Mouse (Mus musculus) gastrocnemius, postnatal 36 days (tissue): ENCODE measurements around the gene Sema4d. TPM values are rescaled to one million over a fixed set of nuclear protein-coding genes. Genes with fewer than 3 reads are reported as not detected.
A peak's percentile ranks its signal among the peaks of the same experiment; 100 is the strongest.

ENCODE experiments used
- DNase-seq, 2 experiments: peaks; one replicate each; pipeline ENCODE4 v3.0.0; 2022
- intact Hi-C: fragments of 180-260 bp; cut with DNase I; formaldehyde crosslinking; loops from one replicate; pipeline ENCODE4 v1.15.1; 2025
- total RNA-seq, 2 experiments: library from RNA; stranded (reverse); gene quantifications; 2 replicates each; pipeline ENCODE4 v1.2.3; 2021

Gene Sema4d
- total RNA-seq, 2 experiments from 2014 or later, result 123 to 134 TPM

- intact Hi-C loops, result no loop called here
These were observed 36.4 kb downstream of the Sema4d start for GRCm38 (mm10) chr13:51757099-51757498.

DNA sequence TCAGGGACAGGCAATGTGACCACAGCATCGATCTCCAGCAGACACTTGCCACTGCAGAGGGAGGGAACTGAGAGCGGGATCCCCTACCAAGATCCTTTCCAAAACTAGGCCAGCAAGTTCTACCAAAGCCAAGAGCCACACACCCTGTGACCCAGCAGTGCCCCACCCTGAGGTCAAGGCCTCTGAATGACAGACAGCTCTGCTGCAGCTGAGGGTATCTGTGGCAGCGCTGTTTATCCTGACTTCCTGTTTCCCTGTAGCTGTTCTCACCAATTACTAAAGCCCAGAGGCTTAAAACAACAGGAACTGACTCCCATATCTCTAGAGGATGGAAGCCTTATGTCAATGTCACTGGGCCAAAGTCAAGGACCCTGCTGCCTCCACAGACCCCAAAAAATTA is 37.0 kb downstream of the Sema4d start:
- intact Hi-C loops, result no loop called here
- no peak for DNase-seq

More at GRCm38 (mm10) chr13:51757099-51757498, 36.4 kb downstream of the Sema4d start:
- DNase-seq, result no peak

GRCm38 (mm10) chr13:51756019-51756418 is 37.5 kb downstream of the Sema4d start:
- intact Hi-C loops, result no loop called here
- no peak for DNase-seq

GRCm38 (mm10) chr13:51755584-51755983 is 38.0 kb downstream of the Sema4d start:
- DNase-seq, result no peak
- intact Hi-C loops, result no loop called here

DNA sequence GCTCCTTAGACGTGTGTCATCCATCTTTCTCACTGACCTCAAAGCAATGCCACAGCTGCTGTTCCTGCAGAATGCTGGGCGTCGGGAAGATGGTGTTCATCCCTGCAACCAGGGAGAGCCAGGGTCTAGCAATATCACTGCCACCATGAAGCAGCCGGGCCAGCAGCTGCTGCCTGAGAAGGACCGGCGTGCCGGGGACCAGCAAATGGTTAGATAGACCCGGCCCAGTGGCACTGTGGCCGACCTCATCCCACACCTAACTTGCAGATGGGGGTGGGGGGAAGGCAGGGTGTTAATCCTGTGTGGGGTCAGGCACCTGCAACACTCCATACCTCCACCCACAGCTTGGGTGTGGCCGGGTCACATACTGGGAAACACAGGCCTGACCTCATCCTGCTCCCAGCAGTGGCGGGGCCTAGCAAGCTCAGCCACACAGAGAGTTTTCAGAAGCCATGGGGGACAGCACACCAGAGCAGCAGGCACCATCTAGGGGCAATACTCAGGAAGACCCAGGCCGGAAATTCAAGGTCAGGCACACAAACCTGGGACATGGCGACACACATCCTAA is 38.9 kb downstream of the Sema4d start:
- DNase-seq, result no peak
- intact Hi-C loops, result no loop called here

GRCm38 (mm10) chr13:51753802-51754444 is 39.6 kb downstream of the Sema4d start:
- intact Hi-C loops, result no loop called here
- DNase-seq, result no peak

DNA sequence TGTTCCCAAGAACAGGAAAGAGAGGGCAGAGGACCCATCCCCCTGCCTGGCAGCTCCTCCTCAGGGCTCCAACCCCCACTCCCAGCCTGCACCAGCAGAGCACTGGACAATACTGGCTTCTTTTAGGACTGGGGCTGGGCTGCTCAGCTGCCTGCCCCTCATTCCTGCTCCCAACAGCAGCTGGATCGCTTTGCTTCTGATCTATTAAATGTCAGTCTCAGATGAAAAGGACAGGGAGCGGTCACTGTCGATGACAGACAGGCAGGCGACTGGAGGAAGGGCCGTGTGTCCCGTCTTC is 40.4 kb downstream of the Sema4d start:
- DNase-seq, result no peak
- intact Hi-C loops, result no loop called here

GRCm38 (mm10) chr13:51752346-51753167 is 41.0 kb downstream of the Sema4d start:
- no peak for DNase-seq
- intact Hi-C loops, result no loop called here

GRCm38 (mm10) chr13:51749578-51750345 is 43.8 kb downstream of the Sema4d start:
- intact Hi-C loops, result no loop called here
- no peak for DNase-seq

GRCm38 (mm10) chr13:51748009-51748552 is 45.5 kb downstream of the Sema4d start:
- intact Hi-C loops, result no loop called here
- DNase-seq, result peak; percentile 57 to 62

DNA sequence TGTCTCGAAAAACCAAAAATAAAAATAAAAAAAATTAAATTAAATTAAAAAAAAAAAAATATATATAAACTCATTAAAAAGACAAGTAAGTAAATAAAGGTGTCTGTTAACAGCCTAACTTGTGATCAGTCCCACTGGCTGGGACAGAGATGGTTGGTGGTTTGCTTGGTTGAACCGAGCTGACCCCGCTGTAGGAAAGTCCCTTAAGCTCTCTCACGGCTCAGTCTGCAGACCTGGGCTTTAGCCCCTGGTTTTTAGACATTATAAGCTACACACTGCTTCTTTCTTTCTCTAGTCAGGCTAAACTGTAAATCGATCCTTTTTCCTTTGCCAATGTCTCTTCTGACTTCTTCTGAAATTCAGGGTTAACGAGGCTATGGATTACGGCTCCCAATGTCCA is 46.5 kb downstream of the Sema4d start:
- intact Hi-C loops, result no loop called here
- DNase-seq, result no peak

GRCm38 (mm10) chr13:51745862-51746261 is 47.7 kb downstream of the Sema4d start:
- intact Hi-C loops, result no loop called here
- no peak for DNase-seq

DNA sequence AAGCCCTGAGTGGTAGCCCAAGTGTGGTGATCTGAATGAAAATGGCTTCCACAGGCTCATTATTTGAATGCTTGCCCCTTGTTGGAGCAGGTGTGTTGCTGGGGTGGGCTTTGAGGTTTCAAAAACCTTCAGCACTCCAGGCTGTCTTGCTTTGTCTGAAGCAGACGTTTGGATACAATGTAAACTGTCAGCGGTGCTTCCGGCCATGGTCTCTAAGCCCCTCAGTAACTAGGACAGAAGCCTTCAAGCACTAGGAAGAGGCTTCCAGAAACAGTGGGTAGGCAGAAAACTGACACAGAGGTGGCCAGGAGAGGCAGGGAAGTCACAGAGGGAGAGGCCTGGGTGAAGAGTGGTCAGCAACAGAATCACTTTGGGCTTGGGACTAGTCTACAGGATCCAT is 49.7 kb downstream of the Sema4d start:
- no peak for DNase-seq
- intact Hi-C loops, result no loop called here

GRCm38 (mm10) chr13:51742551-51743052 is 50.9 kb downstream of the Sema4d start:
- intact Hi-C loops, result no loop called here
- DNase-seq, result no peak

- DNase-seq, result no peak
- intact Hi-C loops, result no loop called here
These were observed 52.8 kb downstream of the Sema4d start for GRCm38 (mm10) chr13:51740776-51741175.

DNA sequence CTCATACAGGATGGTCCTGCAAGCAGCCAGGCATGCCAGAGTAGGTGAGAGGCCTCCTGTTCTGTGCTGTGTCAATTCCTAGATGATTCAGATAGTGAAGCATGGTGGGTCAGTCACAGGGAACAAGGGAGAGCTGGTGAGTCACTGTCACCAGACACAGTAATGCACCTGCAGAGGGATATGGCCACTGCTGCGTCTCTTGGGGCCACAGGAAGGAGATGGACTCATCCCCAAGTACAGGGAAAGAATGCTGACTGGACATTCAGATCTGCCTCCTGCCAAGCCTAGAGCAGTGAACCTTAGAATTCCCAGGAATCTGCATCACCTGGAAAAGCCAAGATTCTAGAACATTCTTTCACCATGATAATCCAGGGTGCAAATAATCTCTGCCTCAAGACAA is 53.8 kb downstream of the Sema4d start:
- DNase-seq, result no peak
- intact Hi-C loops, result no loop called here

DNA sequence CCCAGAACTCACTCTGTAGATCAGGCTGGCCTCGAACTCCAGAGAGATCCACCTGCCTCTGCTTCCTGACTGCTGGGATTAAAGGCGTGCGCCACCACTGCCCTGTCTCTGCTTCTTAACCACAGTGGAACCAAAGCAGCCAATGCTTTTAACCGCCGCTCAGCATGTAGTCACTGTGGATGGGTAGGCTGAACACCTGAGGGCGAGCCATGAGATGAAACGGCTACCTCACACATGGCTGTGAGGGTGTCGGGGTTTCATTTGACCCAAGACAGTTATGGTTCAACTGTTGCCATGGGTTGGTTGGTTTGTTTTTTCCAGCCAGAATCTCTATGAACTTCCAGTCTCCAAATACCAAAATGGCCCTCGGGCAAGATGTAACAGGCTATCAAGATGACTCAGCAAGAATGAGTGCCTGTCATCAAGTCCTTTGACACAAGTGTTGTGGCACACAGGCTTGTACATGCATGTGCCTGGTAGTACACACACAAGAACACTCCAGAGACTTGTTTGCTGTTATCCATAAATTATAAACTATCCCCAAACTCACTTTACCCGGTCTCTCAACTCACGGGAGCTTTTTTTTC is 54.9 kb downstream of the Sema4d start:
- intact Hi-C loops, result no loop called here
- DNase-seq, result no peak

GRCm38 (mm10) chr13:51737949-51738513 is 55.5 kb downstream of the Sema4d start:
- intact Hi-C loops, result no loop called here
- DNase-seq, result no peak

- DNase-seq, result no peak
- intact Hi-C loops, result no loop called here
These were observed 56.3 kb downstream of the Sema4d start for GRCm38 (mm10) chr13:51737033-51737948.
